Mouse (Mus musculus): ENCODE measurements around the gene 5730522E02Rik. TPM values are rescaled to one million over a fixed set of nuclear protein-coding genes. Genes with fewer than 3 reads are reported as not detected.

The 5730522E02Rik gene
- polyA plus RNA-seq, 1 experiment from 2014 or later, result 2.9 TPM

GRCm38 (mm10) chr11:25709892-25710291, 500.7 kb downstream of the 5730522E02Rik start:
- H3K4me1 ChIP-seq (ENCODE audit: insufficient read depth), result no peaks in the 10 kb centered on the region
- 77% methylated on average over 4 of the region's 4 CpGs for WGBS
- H3K9ac ChIP-seq, result no peak overlapping the region
- H3K27ac ChIP-seq (ENCODE audit: low read depth), result no peak overlapping the region
- no peaks in the 10 kb centered on the region for H3K9me3 ChIP-seq (ENCODE audit: low read depth, low read length)
- H3K4me2 ChIP-seq, result no peak overlapping the region
- DNase-seq, result no peak
- no peak overlapping the region for H3K4me3 ChIP-seq (ENCODE audit: low read depth, low read length)
- no peak for TF ChIP-seq CTCF (IDR thresholded peaks at IDR 0.05; ENCODE audit: low read depth)
- H3K27me3 ChIP-seq (ENCODE audit: insufficient read depth, low read length), result no peaks in the 10 kb centered on the region
- H3K36me3 ChIP-seq (ENCODE audit: insufficient read depth), result no peaks in the 10 kb centered on the region
- no peak for ATAC-seq (ENCODE audit: insufficient read depth)

DNA sequence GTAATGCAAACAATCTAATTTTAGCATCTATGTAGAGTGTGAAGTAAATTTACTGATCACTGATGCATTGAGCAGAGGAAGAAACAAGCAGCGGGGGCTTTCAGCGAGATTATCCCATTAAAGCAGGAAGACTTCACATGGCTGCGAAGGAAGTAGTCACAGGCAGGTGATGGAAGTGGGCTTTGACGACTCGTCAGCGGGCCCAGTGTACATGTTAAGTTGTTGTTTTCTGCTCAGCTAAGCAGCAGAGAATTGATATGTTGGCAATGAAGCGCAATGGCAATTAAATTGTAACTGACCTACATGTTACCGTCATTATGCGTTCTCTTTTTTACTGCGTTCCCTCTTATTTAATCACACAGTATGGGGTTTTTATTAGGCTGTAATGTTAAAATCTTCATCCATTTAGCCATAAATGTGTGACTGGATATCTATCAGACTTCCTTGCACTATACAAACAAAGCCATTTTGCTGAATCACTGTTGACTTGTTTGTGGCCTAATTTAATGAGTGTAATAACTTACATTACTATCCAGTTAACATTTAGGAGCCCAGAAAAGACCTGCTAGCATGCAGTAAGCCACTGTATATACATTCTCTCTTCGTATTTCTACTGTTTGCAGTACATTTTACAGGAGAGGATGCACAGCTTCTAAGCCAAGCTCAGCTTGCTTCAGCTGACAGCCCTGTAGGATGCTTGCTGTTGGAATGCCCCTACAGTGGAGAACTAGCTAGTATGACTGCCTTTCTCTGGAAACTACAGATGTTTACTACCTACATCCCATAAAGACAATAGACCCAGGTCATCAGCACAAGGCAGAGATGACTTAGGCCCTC, 506.0 kb downstream of the 5730522E02Rik start:
- ATAC-seq (ENCODE audit: insufficient read depth) (no peak), DNase-seq (no peak)
- Histone ChIP-seq H3K9ac (no peak overlapping the region), H3K27ac (ENCODE audit: low read depth) (no peak overlapping the region), H3K4me2 (no peak overlapping the region), H3K36me3 (ENCODE audit: insufficient read depth) (no peaks in the 10 kb centered on the region), H3K4me3 (ENCODE audit: low read depth, low read length) (no peak overlapping the region), H3K27me3 (ENCODE audit: insufficient read depth, low read length) (no peaks in the 10 kb centered on the region), H3K4me1 (ENCODE audit: insufficient read depth) (no peaks in the 10 kb centered on the region), H3K9me3 (ENCODE audit: low read depth, low read length) (no peaks in the 10 kb centered on the region)
- no peak for TF ChIP-seq CTCF (IDR thresholded peaks at IDR 0.05; ENCODE audit: low read depth)
- WGBS, result 73% methylated on average over 11 of the region's 11 CpGs

DNA sequence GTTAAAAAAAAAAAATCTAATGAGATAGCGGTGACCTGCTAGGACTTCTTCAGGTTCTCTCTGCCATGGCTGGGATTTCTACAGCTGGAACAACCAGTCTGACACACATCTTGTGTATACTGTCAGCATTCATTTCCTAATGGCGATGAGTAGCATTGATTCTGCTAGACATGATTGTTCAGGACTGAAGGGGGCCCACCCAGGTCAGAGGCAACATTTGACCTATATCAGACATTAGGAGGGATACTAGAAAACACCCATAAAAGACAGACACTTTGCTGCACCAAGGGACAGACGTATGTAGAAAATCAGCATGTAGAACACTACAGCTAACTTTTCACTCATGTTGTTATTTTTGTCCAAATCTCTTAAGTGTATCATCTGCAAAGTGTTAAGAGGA, 507.8 kb downstream of the 5730522E02Rik start:
- TF ChIP-seq CTCF (IDR thresholded peaks at IDR 0.05; ENCODE audit: low read depth), result no peak
- H3K4me1 ChIP-seq (ENCODE audit: insufficient read depth), result no peaks in the 10 kb centered on the region
- no peak overlapping the region for H3K4me3 ChIP-seq (ENCODE audit: low read depth, low read length)
- no peak overlapping the region for H3K9ac ChIP-seq
- no peaks in the 10 kb centered on the region for H3K36me3 ChIP-seq (ENCODE audit: insufficient read depth)
- H3K27ac ChIP-seq (ENCODE audit: low read depth), result no peak overlapping the region
- ATAC-seq (ENCODE audit: insufficient read depth), result no peak
- H3K27me3 ChIP-seq (ENCODE audit: insufficient read depth, low read length), result no peaks in the 10 kb centered on the region
- no peak for DNase-seq
- no peaks in the 10 kb centered on the region for H3K9me3 ChIP-seq (ENCODE audit: low read depth, low read length)
- no peak overlapping the region for H3K4me2 ChIP-seq
- WGBS, result 84% methylated on average over 3 of the region's 3 CpGs

DNA sequence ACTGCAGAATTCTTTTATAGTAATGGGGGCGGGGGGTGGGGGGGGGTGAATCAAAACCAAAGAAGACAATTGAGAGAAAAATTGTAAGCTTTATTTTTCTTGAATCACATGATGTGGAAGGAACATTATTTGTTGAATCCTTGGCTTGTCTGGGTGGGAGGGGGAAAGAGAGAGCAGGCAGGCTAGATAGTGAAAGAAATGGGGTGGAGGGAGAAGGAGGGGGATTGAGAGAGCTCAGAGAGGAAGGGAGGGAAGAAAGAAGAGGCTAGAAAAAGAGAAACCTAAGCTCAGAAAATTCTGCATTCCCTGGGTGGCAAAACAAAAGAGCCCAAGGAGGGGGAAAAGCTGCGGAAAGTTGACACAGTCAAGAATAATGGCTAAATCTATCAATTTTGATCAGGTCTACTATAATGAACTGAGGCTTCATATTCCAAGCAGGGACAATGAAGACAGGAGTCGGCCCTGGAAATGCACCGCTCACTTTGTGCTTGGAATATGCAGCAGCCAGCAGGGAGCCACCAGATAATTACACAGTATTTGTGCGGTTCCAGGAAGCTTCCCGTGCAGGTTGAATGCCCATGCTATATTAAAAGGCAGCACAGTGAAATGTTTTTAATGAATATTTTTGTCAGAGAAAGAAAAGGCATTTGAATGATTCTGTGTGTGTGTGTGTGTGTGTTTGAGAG, 512.9 kb downstream of the 5730522E02Rik start:
- Histone ChIP-seq H3K36me3 (ENCODE audit: insufficient read depth) (no peaks in the 10 kb centered on the region), H3K9ac (no peak overlapping the region), H3K9me3 (ENCODE audit: low read depth, low read length) (no peaks in the 10 kb centered on the region), H3K27ac (ENCODE audit: low read depth) (no peak overlapping the region), H3K4me3 (ENCODE audit: low read depth, low read length) (no peak overlapping the region), H3K27me3 (ENCODE audit: insufficient read depth, low read length) (no peaks in the 10 kb centered on the region), H3K4me2 (no peak overlapping the region), H3K4me1 (ENCODE audit: insufficient read depth) (no peaks in the 10 kb centered on the region)
- TF ChIP-seq CTCF (IDR thresholded peaks at IDR 0.05; ENCODE audit: low read depth), result no peak
- WGBS, result 54% methylated on average over 6 of the region's 6 CpGs
- DNase-seq (no peak), ATAC-seq (ENCODE audit: insufficient read depth) (no peak)

- no peaks in the 10 kb centered on the region for H3K27me3 ChIP-seq (ENCODE audit: insufficient read depth, low read length)
- ATAC-seq (ENCODE audit: insufficient read depth), result no peak
- H3K36me3 ChIP-seq (ENCODE audit: insufficient read depth), result no peaks in the 10 kb centered on the region
- no peaks in the 10 kb centered on the region for H3K4me1 ChIP-seq (ENCODE audit: insufficient read depth)
- TF ChIP-seq CTCF (IDR thresholded peaks at IDR 0.05; ENCODE audit: low read depth), result no peak
- H3K9ac ChIP-seq, result no peak overlapping the region
- H3K27ac ChIP-seq (ENCODE audit: low read depth), result no peak overlapping the region
- H3K4me3 ChIP-seq (ENCODE audit: low read depth, low read length), result no peak overlapping the region
- H3K4me2 ChIP-seq, result no peak overlapping the region
- H3K9me3 ChIP-seq (ENCODE audit: low read depth, low read length), result no peaks in the 10 kb centered on the region
- DNase-seq, result no peak
- 82% methylated on average over 5 of the region's 5 CpGs for WGBS
Observed at GRCm38 (mm10) chr11:25696168-25696567, 514.4 kb downstream of the 5730522E02Rik start.

GRCm38 (mm10) chr11:25684731-25685130, 525.8 kb downstream of the 5730522E02Rik start:
- 96% methylated on average over 4 of the region's 4 CpGs for WGBS
- Histone ChIP-seq H3K27ac (ENCODE audit: low read depth) (no peak overlapping the region), H3K9ac (no peak overlapping the region), H3K9me3 (ENCODE audit: low read depth, low read length) (no peaks in the 10 kb centered on the region), H3K27me3 (ENCODE audit: insufficient read depth, low read length) (no peaks in the 10 kb centered on the region), H3K36me3 (ENCODE audit: insufficient read depth) (no peaks in the 10 kb centered on the region), H3K4me1 (ENCODE audit: insufficient read depth) (no peaks in the 10 kb centered on the region), H3K4me3 (ENCODE audit: low read depth, low read length) (no peak overlapping the region), H3K4me2 (no peak overlapping the region)
- no peak for TF ChIP-seq CTCF (IDR thresholded peaks at IDR 0.05; ENCODE audit: low read depth)
- ATAC-seq (ENCODE audit: insufficient read depth) (no peak), DNase-seq (no peak)

DNA sequence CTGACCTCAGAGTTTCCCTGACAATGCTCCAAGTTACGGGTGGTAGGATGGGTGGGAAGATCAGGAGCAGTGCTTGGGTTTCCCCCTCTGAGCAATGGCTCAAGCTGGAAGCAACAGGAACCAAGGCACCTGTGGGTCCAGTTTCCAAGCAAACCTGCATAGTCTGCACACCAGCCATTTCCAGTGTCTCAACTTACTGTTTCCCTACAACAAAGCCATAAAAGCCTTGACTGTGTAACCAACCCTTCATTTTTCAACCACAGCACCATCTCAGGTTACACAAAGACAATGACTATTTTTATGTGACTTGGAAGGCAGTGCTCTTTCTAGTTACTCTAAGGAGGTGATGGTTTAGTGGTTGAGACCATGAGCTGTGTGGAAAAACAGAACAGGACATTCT, 530.7 kb downstream of the 5730522E02Rik start:
- no peak overlapping the region for H3K9ac ChIP-seq
- H3K9me3 ChIP-seq (ENCODE audit: low read depth, low read length), result no peaks in the 10 kb centered on the region
- TF ChIP-seq CTCF (IDR thresholded peaks at IDR 0.05; ENCODE audit: low read depth), result no peak
- no peaks in the 10 kb centered on the region for H3K36me3 ChIP-seq (ENCODE audit: insufficient read depth)
- H3K4me2 ChIP-seq, result no peak overlapping the region
- no peak overlapping the region for H3K4me3 ChIP-seq (ENCODE audit: low read depth, low read length)
- no peak for ATAC-seq (ENCODE audit: insufficient read depth)
- no peak for DNase-seq
- no peaks in the 10 kb centered on the region for H3K27me3 ChIP-seq (ENCODE audit: insufficient read depth, low read length)
- no peaks in the 10 kb centered on the region for H3K4me1 ChIP-seq (ENCODE audit: insufficient read depth)
- 39% methylated on average over 1 of the region's 1 CpGs for WGBS
- no peak overlapping the region for H3K27ac ChIP-seq (ENCODE audit: low read depth)

Measured in lung, embryonic 14.5 days (tissue).